Mouse (Mus musculus) liver, embryonic 14.5 days (tissue): ENCODE measurements around the gene Srgap1.

ENCODE experiments used
- CTCF ChIP-seq: IDR thresholded peaks from 2 replicates; pipeline ENCODE4 v1.5.1; 2016; ENCODE audit warnings: antibody characterized with exemption, low read depth, control low read depth
- EP300 ChIP-seq: IDR thresholded peaks from 2 replicates; pipeline ENCODE4 v1.6.1; 2016; ENCODE audit warnings: antibody characterized with exemption, low read depth

GRCm38 (mm10) chr10:121998806-121999205, 48.3 kb downstream of the Srgap1 start:
- no peak for TF ChIP-seq CTCF
- no peak for TF ChIP-seq EP300
